Mouse (Mus musculus) heart, postnatal 0 days (tissue): ENCODE measurements around the gene Cbx6. TPM values are rescaled to one million over a fixed set of nuclear protein-coding genes. Genes with fewer than 3 reads are reported as not detected.

ENCODE experiments used
- ATAC-seq: fragments of 200-750 bp; cut with Nextera tagmentation; 2 replicates; pipeline ENCODE4 v1.8.0; 2017; ENCODE audit warnings: low read depth, moderate number of reproducible peaks, moderate library complexity; ENCODE audit not compliant: insufficient read depth
- DNase-seq: peaks from one replicate; pipeline ENCODE4 v3.0.0-alpha.2; 2016; ENCODE audit warnings: low spot score
- H3K27ac ChIP-seq: fragments of 300-500 bp; sonication (generic); 2 replicates; pipeline ENCODE4 v1.5.1; 2014; ENCODE audit warnings: low read depth, mild to moderate bottlenecking
- H3K27me3 ChIP-seq: fragments of 300-500 bp; sonication (generic); 2 replicates; pipeline ENCODE4 v1.6.1; 2014; ENCODE audit warnings: low read length, mixed read lengths; ENCODE audit not compliant: control insufficient read depth, insufficient read depth
- H3K36me3 ChIP-seq: fragments of 300-500 bp; sonication (generic); replicated peaks from 2 replicates; pipeline ENCODE4 v1.6.1; 2014; ENCODE audit warnings: low read length, mixed read lengths; ENCODE audit not compliant: control insufficient read depth, insufficient read depth
- H3K4me1 ChIP-seq: fragments of 300-500 bp; sonication (generic); 2 replicates; pipeline ENCODE4 v1.6.1; 2014; ENCODE audit warnings: antibody characterized with exemption; ENCODE audit not compliant: control insufficient read depth, insufficient read depth
- H3K4me2 ChIP-seq: fragments of 300-500 bp; sonication (generic); 2 replicates; pipeline ENCODE4 v1.6.1; 2014; ENCODE audit warnings: low read depth, mild to moderate bottlenecking, low read length, moderate library complexity
- H3K4me3 ChIP-seq: fragments of 300-500 bp; sonication (generic); 2 replicates; pipeline ENCODE4 v1.5.1; 2014; ENCODE audit warnings: low read depth, low read length
- H3K9ac ChIP-seq: fragments of 300-500 bp; sonication (generic); replicated peaks from 2 replicates; pipeline ENCODE4 v1.6.1; 2014; ENCODE audit warnings: low read depth, low read length, mixed read lengths
- H3K9me3 ChIP-seq: fragments of 300-500 bp; sonication (generic); replicated peaks from 2 replicates; pipeline ENCODE4 v1.6.1; 2016; ENCODE audit warnings: low read length; ENCODE audit not compliant: control insufficient read depth
- CTCF ChIP-seq: IDR thresholded peaks from 2 replicates; pipeline ENCODE4 v1.5.1; 2016; ENCODE audit warnings: antibody characterized with exemption, control low read depth, low read depth
- EP300 ChIP-seq: IDR thresholded peaks from 2 replicates; pipeline ENCODE4 v1.6.1; 2016; ENCODE audit warnings: antibody characterized with exemption, low read depth
- WGBS: fragments of 180-500 bp; shearing (Covaris S2); extraction: QIAGEN DNeasy Blood & Tissue Kit; methylation state at CpG from one replicate; pipeline ENCODE4 v1.1.7; 2014; 5-methylcytosine and 5-hydroxymethylcytosine counted together
- polyA plus RNA-seq: library from polyadenylated mRNA; unstranded; fragments of >200 nt; fragmentation: Nextera tagmentation; extraction: Ambion mirVana; gene quantifications from 2 replicates; pipeline ENCODE4 v1.2.1, GENCODE M21; 2015
- total RNA-seq: library from RNA; depleted of rRNA; stranded (reverse); fragments of >200 nt; gene quantifications from 2 replicates; pipeline ENCODE4 v1.2.3, GENCODE M21; 2014; ENCODE audit warnings: low replicate concordance

The Cbx6 gene
- total and polyA plus RNA-seq, 2 experiments from 2014 or later, result 24.9 to 51.8 TPM

DNA sequence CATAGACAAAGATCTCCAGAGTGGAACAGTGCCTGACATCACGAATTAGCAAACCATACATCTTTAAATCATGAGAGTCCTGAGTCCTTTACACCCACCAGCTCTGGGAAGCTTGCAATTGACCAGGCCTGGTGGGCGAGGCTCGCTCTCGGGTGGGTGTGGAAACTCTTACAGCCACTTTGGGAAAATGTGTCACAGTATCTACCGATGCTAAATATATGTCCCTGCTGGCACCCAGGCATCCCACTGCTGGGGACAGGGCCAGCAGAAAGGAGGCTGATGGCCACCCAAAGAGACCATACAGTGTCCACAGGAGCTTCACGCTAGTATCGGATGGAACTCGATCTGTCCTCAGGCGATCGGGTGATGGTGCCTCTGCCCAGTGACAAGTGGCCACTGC, 35.9 kb downstream of the Cbx6 start:
- Histone ChIP-seq H3K4me1 (peaks cover 1% of the 10 kb centered on the region; the same call in 1 of the 2 replicates), H3K27ac (no peak overlapping the region), H3K27me3 (peaks cover 28% of the 10 kb centered on the region), H3K36me3 (no peaks in the 10 kb centered on the region), H3K4me3 (no peak overlapping the region), H3K9me3 (no peaks in the 10 kb centered on the region), H3K9ac (no peak overlapping the region), H3K4me2 (no peak overlapping the region)
- TF ChIP-seq CTCF, result no peak
- TF ChIP-seq EP300, result no peak
- WGBS, result 71% methylated on average over 10 of the region's 10 CpGs
- DNase-seq, result no peak
- no peak for ATAC-seq

DNA sequence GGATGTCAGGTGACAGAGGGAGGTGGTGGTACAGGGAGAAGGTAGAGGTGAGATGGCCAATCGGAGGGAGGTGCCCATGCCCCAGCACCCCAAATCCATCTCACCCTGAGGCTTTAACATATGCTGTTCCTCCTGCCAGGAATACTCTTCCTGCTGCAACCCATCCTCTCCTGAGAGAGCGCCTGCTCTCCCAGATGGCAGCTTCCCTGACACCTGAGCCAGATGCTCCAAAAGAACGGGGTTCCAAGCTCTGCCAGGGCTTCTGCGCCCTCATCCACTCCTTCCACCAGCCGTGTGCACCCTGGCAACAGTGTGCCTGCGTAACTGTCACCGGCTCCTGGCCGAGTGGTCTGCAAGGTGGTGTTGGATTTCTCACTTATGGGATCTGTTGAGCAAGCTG, 36.8 kb downstream of the Cbx6 start:
- Histone ChIP-seq H3K27me3 (peaks cover 19% of the 10 kb centered on the region), H3K9me3 (no peaks in the 10 kb centered on the region), H3K4me2 (no peak overlapping the region), H3K27ac (no peak overlapping the region), H3K36me3 (no peaks in the 10 kb centered on the region), H3K4me3 (no peak overlapping the region), H3K9ac (no peak overlapping the region), H3K4me1 (no peaks in the 10 kb centered on the region)
- WGBS, result 82% methylated on average over 8 of the region's 8 CpGs
- TF ChIP-seq CTCF (no peak), EP300 (no peak)
- DNase-seq (no peak), ATAC-seq (no peak)

GRCm38 (mm10) chr15:79797096-79797495, 37.4 kb downstream of the Cbx6 start:
- H3K9me3 ChIP-seq, result no peaks in the 10 kb centered on the region
- no peak overlapping the region for H3K4me2 ChIP-seq
- 76% methylated on average over 7 of the region's 7 CpGs for WGBS
- ATAC-seq (no peak), DNase-seq (no peak)
- no peak overlapping the region for H3K9ac ChIP-seq
- H3K4me1 ChIP-seq, result no peaks in the 10 kb centered on the region
- H3K27ac ChIP-seq, result no peak overlapping the region
- H3K36me3 ChIP-seq, result no peaks in the 10 kb centered on the region
- TF ChIP-seq EP300 (no peak), CTCF (no peak)
- peaks cover 13% of the 10 kb centered on the region for H3K27me3 ChIP-seq
- no peak overlapping the region for H3K4me3 ChIP-seq

- ATAC-seq (no peak), DNase-seq (no peak)
- Histone ChIP-seq H3K4me2 (no peak overlapping the region), H3K4me3 (no peak overlapping the region), H3K27ac (no peak overlapping the region), H3K9ac (no peak overlapping the region), H3K36me3 (no peaks in the 10 kb centered on the region), H3K9me3 (no peaks in the 10 kb centered on the region), H3K4me1 (no peaks in the 10 kb centered on the region), H3K27me3 (peaks cover 11% of the 10 kb centered on the region)
- WGBS, result 70% methylated on average over 12 of the region's 12 CpGs
- TF ChIP-seq EP300 (no peak), CTCF (no peak)
Measured at GRCm38 (mm10) chr15:79796256-79796655, 38.2 kb downstream of the Cbx6 start.

DNA sequence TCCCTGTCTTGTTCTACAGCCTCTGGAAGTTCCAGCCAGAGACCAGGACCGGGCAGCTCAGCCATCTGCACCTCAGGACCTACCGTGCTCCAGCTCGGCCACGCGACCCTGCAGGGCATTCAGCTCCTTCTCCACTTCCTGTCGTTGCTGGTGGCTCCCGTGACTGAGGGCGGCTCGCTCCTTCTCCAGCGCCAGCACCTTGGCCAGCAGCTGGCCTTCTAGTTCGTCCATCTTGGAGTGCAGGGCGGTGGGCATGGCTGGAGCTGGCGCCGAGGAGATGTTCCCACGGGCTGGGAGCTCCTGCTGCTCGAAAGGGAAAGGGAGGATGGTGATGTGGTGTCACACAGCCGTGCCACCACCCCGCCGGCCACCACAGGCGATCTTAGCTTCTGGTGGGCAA, 40.3 kb downstream of the Cbx6 start:
- Histone ChIP-seq H3K9ac (no peak overlapping the region), H3K9me3 (no peaks in the 10 kb centered on the region), H3K4me2 (no peak overlapping the region), H3K4me1 (no peaks in the 10 kb centered on the region), H3K27ac (no peak overlapping the region), H3K4me3 (no peak overlapping the region), H3K36me3 (no peaks in the 10 kb centered on the region), H3K27me3 (peaks cover 7% of the 10 kb centered on the region)
- WGBS, result 15% methylated on average over 20 of the region's 20 CpGs
- TF ChIP-seq CTCF (no peak), EP300 (no peak)
- ATAC-seq, result no peak
- DNase-seq, result no peak

- Histone ChIP-seq H3K9ac (no peak overlapping the region), H3K27me3 (peaks cover 11% of the 10 kb centered on the region; the same call in 1 of the 2 replicates), H3K4me3 (no peak overlapping the region), H3K36me3 (no peaks in the 10 kb centered on the region), H3K4me2 (no peak overlapping the region), H3K9me3 (no peaks in the 10 kb centered on the region), H3K27ac (no peak overlapping the region), H3K4me1 (no peaks in the 10 kb centered on the region)
- WGBS, result 89% methylated on average over 9 of the region's 9 CpGs
- ATAC-seq (no peak), DNase-seq (no peak)
- TF ChIP-seq CTCF (no peak), EP300 (no peak)
Measured at GRCm38 (mm10) chr15:79793076-79793475, 41.4 kb downstream of the Cbx6 start.
